Mouse (Mus musculus) liver, embryonic 12.5 days (tissue): ENCODE results near the gene Ptprj. TPM values are rescaled to one million over a fixed set of nuclear protein-coding genes. Genes with fewer than 3 reads are reported as not detected.

Experiments
- ATAC-seq: fragments of 200-750 bp; cut with Nextera tagmentation; 2 replicates; pipeline ENCODE4 v1.8.0; 2017; ENCODE audit warnings: moderate number of reproducible peaks, mild to moderate bottlenecking, moderate library complexity
- H3K27ac ChIP-seq: fragments of 300-500 bp; sonication (generic); 2 replicates; pipeline ENCODE4 v1.5.1; 2016; ENCODE audit warnings: mild to moderate bottlenecking
- H3K27me3 ChIP-seq: fragments of 300-500 bp; sonication (generic); replicated peaks from 2 replicates; pipeline ENCODE4 v1.6.1; 2016; ENCODE audit warnings: mild to moderate bottlenecking, moderate library complexity
- H3K36me3 ChIP-seq: fragments of 300-500 bp; sonication (generic); 2 replicates; pipeline ENCODE4 v1.6.1; 2016; ENCODE audit warnings: mild to moderate bottlenecking, moderate library complexity
- H3K4me1 ChIP-seq: fragments of 300-500 bp; sonication (generic); 2 replicates; pipeline ENCODE4 v1.6.1; 2016
- H3K4me2 ChIP-seq: fragments of 300-500 bp; sonication (generic); 2 replicates; pipeline ENCODE4 v1.6.1; 2016; ENCODE audit warnings: mild to moderate bottlenecking, moderate library complexity
- H3K4me3 ChIP-seq: fragments of 300-500 bp; sonication (generic); 2 replicates; pipeline ENCODE4 v1.5.1; 2016; ENCODE audit warnings: mild to moderate bottlenecking, moderate library complexity
- H3K9ac ChIP-seq: fragments of 300-500 bp; sonication (generic); 2 replicates; pipeline ENCODE4 v1.6.1; 2016; ENCODE audit warnings: mild to moderate bottlenecking, moderate library complexity
- H3K9me3 ChIP-seq: fragments of 300-500 bp; sonication (generic); replicated peaks from 2 replicates; pipeline ENCODE4 v1.6.1; 2016; ENCODE audit warnings: mild to moderate bottlenecking, moderate library complexity
- WGBS: fragments of 180-500 bp; shearing (Covaris S2); methylation state at CpG from one replicate; pipeline ENCODE4 v1.1.7; 2016; ENCODE audit not compliant: insufficient replicate concordance; 5-methylcytosine and 5-hydroxymethylcytosine counted together
- polyA plus RNA-seq: library from polyadenylated mRNA; unstranded; fragments of >200 nt; fragmentation: Nextera tagmentation; extraction: Ambion mirVana; gene quantifications from 2 replicates; pipeline ENCODE4 v1.2.1, GENCODE M21; 2016

Gene Ptprj
- polyA plus RNA-seq, 1 experiment from 2014 or later, result 3.0 TPM

DNA sequence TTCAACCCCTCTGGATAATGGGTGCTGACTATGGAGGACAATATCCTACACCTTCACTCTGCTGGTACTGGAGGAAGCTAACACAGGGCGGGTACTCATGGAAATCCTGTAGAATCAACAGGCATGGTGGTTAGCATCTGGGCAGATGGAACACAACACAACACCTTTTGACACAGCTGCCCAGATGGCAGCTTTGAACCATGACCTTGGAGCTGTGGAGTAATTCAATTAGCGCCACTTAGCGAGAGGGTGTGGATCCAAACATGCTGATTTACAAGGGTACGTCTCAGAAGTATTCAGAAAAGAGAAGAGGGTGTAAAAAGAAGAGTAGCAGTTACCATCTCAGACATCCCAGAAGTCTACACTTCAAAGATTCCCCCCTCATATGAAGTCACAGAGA, 25.6 kb downstream of the Ptprj start:
- Histone ChIP-seq H3K9me3 (no peaks in the 10 kb centered on the region), H3K4me1 (peaks cover 88% of the 10 kb centered on the region), H3K27ac (peak overlapping the region; percentile 68), H3K27me3 (no peaks in the 10 kb centered on the region), H3K4me2 (no peak overlapping the region), H3K36me3 (no peaks in the 10 kb centered on the region), H3K9ac (0 out of 2 replicates have a peak overlapping the region, but pooled peaks have one; percentile 4), H3K4me3 (no peak overlapping the region)
- ATAC-seq, result no peak
- 80% methylated on average over 4 of the region's 4 CpGs for WGBS

DNA sequence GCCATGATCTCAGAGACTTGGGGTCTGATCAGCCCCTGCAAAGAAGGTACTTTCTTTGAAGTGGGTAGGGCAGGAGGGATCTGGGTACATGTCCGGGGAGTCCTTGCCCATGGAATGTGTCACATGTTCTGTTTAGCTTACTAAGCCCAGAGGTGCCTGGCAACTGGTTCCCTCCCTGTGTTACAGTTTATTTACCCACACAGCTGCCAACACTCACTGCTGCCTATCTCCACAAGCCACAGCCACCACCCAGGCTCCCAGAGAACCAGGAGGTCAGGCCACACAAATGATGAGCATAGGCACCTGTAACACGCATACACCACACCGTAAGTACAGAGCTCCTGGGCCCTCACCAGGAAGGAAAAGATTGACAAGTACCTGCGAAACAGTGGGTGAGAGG, 26.6 kb downstream of the Ptprj start:
- Histone ChIP-seq H3K4me3 (no peak overlapping the region), H3K9ac (no peak overlapping the region), H3K9me3 (no peaks in the 10 kb centered on the region), H3K27me3 (no peaks in the 10 kb centered on the region), H3K4me2 (no peak overlapping the region), H3K4me1 (peaks cover 88% of the 10 kb centered on the region), H3K36me3 (no peaks in the 10 kb centered on the region), H3K27ac (peak overlapping the region; percentile 55)
- peak; percentile 72 for ATAC-seq
- WGBS, result 71% methylated on average over 4 of the region's 4 CpGs

DNA sequence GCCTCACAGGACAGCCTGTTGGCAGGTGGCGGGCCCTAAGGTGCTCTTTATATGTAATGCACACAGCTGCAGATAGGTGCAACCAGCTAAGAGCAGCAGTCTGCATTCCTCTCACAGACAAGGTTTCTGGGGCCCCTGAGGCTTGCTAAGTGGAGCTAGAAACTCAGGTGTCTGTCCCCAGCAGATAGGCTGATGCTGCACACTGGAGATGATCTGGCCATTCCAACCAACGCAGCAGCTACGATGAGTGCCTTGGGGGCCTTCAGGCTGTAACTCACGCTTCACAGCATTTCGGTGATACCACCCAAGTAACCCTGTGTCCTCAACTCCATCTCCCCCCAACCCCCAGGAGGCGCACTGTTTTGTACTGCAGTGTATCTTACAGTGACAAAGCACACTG, 29.8 kb downstream of the Ptprj start:
- no peaks in the 10 kb centered on the region for H3K9me3 ChIP-seq
- WGBS, result 55% methylated on average over 6 of the region's 6 CpGs
- no peak overlapping the region for H3K4me3 ChIP-seq
- H3K27me3 ChIP-seq, result no peaks in the 10 kb centered on the region
- H3K4me1 ChIP-seq, result peaks cover 63% of the 10 kb centered on the region
- H3K36me3 ChIP-seq, result no peaks in the 10 kb centered on the region
- peak; percentile 46; the same call in 1 of the 2 replicates for ATAC-seq
- H3K4me2 ChIP-seq, result no peak overlapping the region
- H3K9ac ChIP-seq, result no peak overlapping the region
- H3K27ac ChIP-seq, result no peak overlapping the region

DNA sequence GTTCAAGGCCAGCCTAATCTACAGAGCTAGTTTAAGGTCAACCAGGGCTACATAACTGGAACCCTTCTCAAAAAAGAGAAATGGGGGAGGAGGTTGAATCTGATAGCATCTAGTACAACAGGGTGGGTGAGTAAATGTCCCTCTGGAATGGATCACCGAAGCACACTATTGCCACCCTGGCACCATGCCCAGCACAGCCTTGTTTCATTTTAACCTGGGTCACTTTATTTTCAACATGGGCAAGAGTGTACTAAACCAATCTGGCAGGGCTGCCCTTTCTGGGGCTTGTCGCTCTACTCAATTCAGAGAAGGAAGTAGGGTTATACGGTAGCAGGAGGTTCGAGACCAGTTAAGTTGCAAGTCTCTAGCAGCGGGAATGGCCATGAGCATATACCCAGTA, 31.9 kb downstream of the Ptprj start:
- no peak for ATAC-seq
- peaks cover 51% of the 10 kb centered on the region for H3K4me1 ChIP-seq
- no peak overlapping the region for H3K4me3 ChIP-seq
- no peaks in the 10 kb centered on the region for H3K9me3 ChIP-seq
- no peaks in the 10 kb centered on the region for H3K36me3 ChIP-seq
- H3K9ac ChIP-seq, result no peak overlapping the region
- no peaks in the 10 kb centered on the region for H3K27me3 ChIP-seq
- 69% methylated on average over 5 of the region's 5 CpGs for WGBS
- H3K4me2 ChIP-seq, result no peak overlapping the region
- no peak overlapping the region for H3K27ac ChIP-seq

DNA sequence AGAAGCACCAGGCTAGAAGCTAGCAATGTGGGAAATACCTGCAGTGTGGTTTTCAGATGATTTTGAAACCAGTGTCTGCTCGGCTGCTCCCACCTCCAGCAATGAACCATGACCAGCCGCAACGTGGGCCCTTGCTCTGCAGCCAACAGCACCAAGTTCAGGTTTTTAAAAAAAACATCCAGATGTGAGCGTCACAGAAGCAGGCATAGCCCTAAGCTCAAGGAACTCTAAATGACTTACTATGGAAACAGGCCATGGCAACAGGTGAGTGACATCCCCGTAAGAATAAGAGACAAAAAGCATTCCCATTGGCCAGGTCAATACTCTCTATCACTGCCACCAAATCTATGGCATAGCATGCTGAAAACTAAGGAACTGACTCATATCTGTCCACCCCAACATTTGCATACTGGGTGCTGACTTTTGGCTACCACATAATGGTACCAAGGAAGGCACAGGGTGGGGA, 33.3 kb downstream of the Ptprj start:
- Histone ChIP-seq H3K27me3 (no peaks in the 10 kb centered on the region), H3K9me3 (no peaks in the 10 kb centered on the region), H3K4me3 (no peak overlapping the region), H3K4me2 (no peak overlapping the region), H3K4me1 (peaks cover 49% of the 10 kb centered on the region), H3K9ac (no peak overlapping the region), H3K36me3 (no peaks in the 10 kb centered on the region), H3K27ac (no peak overlapping the region)
- no peak for ATAC-seq
- WGBS, result 73% methylated on average over 5 of the region's 5 CpGs

DNA sequence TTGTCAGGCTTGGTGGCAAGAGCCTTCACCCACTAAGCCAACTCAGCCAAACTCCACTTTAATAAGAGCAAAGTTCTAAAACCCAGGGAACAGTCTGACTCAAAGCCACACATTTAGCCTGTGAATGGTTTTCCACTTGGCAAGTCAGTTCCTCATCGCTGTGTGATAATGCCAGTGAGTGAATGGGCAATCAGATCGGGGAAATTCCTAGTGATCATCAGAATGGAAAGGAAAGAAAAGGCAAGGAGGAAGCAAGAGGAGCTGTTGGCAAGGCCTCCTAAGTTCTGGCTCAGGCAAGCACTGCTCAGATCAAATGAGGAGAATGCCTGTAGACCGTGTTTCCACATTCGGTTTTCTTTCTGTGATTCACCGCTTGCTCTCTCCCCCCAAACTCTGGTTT, 35.2 kb downstream of the Ptprj start:
- Histone ChIP-seq H3K4me3 (no peak overlapping the region), H3K4me2 (no peak overlapping the region), H3K27ac (no peak overlapping the region), H3K4me1 (peaks cover 33% of the 10 kb centered on the region), H3K27me3 (no peaks in the 10 kb centered on the region), H3K9ac (no peak overlapping the region), H3K36me3 (no peaks in the 10 kb centered on the region), H3K9me3 (no peaks in the 10 kb centered on the region)
- 84% methylated on average over 5 of the region's 5 CpGs for WGBS
- ATAC-seq, result no peak

DNA sequence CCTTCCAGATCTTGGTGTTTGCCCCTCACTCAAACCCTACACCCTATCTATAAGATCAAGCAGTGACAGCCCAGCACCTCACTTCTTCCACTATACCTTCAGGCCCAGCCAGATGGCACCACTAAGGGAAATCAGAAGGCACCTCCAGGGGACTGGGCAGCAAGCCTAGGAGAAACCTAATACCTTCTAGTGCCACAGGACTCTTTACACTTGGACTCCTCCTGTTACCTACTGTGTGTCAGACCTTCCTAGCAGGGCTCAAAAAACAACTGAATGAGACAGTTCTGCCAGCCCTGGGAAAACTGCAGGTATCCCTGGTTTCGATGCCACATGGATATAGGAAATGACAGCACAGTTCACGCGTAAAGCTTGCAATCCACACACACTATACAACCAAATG, 36.5 kb downstream of the Ptprj start:
- no peaks in the 10 kb centered on the region for H3K27me3 ChIP-seq
- H3K9ac ChIP-seq, result no peak overlapping the region
- no peak for ATAC-seq

DNA sequence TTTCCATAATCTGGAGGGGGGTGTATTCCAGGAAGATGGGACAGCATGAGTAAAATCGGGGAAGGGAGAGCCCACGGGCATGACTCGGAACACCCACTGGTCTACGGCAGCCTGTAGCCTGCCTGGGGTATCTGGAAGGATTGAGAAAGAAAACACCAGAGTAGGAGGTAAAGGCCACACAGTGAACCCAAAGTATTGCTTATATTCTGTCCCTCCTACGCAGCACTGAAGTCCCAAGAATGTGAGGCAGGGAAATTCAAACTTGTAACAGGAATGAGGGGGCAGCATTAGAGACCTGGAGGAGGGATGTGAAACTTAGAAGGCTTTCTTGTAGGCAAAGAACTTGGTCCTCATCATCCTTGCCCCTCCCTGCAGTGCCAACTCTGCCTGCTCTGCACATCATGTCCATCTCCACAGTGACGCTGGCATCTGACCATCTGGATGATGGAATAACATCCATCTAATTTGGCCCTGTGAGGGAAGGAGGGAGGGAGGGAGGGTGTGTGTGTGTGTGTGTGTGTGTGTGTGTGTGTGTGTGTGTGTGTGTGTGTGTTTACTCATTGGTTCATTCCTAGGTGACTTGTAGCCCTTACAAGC, 37.2 kb downstream of the Ptprj start:
- no peak overlapping the region for H3K4me3 ChIP-seq
- H3K4me1 ChIP-seq, result peaks cover 15% of the 10 kb centered on the region; the same call in 1 of the 2 replicates
- WGBS, result 83% methylated on average over 6 of the region's 6 CpGs
- H3K9me3 ChIP-seq, result no peaks in the 10 kb centered on the region
- no peak overlapping the region for H3K9ac ChIP-seq
- ATAC-seq, result no peak
- no peak overlapping the region for H3K27ac ChIP-seq
- no peaks in the 10 kb centered on the region for H3K36me3 ChIP-seq
- H3K4me2 ChIP-seq, result no peak overlapping the region
- no peaks in the 10 kb centered on the region for H3K27me3 ChIP-seq

More for the DNA sequence above, 36.5 kb downstream of the Ptprj start:
- no peaks in the 10 kb centered on the region for H3K9me3 ChIP-seq
- H3K4me1 ChIP-seq, result peaks cover 20% of the 10 kb centered on the region
- H3K27ac ChIP-seq, result no peak overlapping the region
- no peak overlapping the region for H3K4me2 ChIP-seq
- WGBS, result 88% methylated on average over 3 of the region's 3 CpGs
- H3K36me3 ChIP-seq, result no peaks in the 10 kb centered on the region
- no peak overlapping the region for H3K4me3 ChIP-seq

DNA sequence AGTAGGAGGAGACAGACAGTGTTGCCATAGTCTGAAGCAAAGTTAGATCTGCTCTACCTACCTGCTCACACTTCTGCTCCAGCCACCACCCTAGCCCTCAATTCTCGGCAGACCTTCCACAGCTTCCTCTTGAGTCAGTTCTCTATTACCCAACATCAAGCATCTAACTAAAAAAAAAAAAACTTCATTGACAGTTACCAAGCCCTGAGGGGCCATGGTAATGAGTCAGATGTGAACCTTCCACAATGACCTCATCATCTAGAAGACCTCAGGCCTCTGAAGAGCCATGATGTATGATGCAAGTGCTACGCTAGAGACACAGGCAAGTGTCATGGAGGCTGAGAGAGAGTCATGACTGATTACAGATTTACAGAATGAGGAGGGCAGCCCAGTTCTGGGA, 37.8 kb downstream of the Ptprj start:
- Histone ChIP-seq H3K9ac (no peak overlapping the region), H3K36me3 (no peaks in the 10 kb centered on the region), H3K4me3 (no peak overlapping the region), H3K4me1 (peaks cover 15% of the 10 kb centered on the region; the same call in 1 of the 2 replicates), H3K9me3 (no peaks in the 10 kb centered on the region), H3K4me2 (no peak overlapping the region), H3K27me3 (no peaks in the 10 kb centered on the region), H3K27ac (no peak overlapping the region)
- ATAC-seq, result no peak
- WGBS, result 64% methylated on average over 2 of the region's 2 CpGs

DNA sequence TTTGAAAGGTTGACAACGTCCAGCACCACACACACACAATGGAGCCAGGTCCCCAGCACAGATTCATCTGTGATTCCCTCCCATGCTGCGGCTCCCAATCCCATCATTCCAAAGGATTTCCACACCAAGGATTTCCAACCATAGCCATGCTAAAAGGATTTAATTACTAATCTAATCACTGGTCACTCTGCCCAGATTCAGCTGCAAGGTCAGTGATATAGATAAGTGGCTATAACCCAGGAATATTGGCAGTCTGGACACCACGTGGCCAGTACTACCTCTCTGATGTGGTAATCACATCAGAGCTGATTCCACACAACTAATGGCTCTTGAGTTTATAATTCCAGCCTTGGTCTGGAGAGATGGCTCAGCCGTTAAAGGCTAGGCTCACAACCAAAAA, 41.2 kb downstream of the Ptprj start:
- Histone ChIP-seq H3K27ac (no peak overlapping the region), H3K9me3 (no peaks in the 10 kb centered on the region), H3K4me1 (0 out of 2 replicates have a peak, but pooled peaks cover 18% of the 10 kb centered on the region), H3K27me3 (no peaks in the 10 kb centered on the region), H3K4me2 (no peak overlapping the region), H3K36me3 (no peaks in the 10 kb centered on the region), H3K9ac (no peak overlapping the region), H3K4me3 (no peak overlapping the region)
- no peak for ATAC-seq
- 72% methylated on average over 4 of the region's 4 CpGs for WGBS

DNA sequence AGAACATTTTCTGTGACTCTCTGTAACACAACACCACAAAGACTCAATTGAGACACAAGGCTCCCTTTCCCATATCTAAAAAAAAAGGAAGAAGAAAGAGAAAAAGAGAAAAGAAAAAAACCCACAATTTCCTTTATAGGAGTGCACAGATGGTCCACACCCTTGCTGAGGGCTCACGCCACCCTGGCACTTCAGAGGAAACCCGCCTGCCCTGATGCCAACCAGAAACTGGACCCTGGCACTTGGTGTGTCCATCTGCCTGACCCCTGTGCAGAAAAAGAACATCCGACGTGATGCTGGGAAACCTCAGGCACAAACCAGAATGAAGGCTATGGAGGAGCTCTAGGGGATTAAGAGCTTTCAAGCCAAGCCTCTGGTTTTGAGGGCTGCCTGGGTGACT, 43.2 kb downstream of the Ptprj start:
- Histone ChIP-seq H3K4me2 (no peak overlapping the region), H3K36me3 (no peaks in the 10 kb centered on the region), H3K4me3 (no peak overlapping the region), H3K27ac (no peak overlapping the region), H3K4me1 (peaks cover 20% of the 10 kb centered on the region), H3K9ac (no peak overlapping the region), H3K27me3 (no peaks in the 10 kb centered on the region), H3K9me3 (no peaks in the 10 kb centered on the region)
- ATAC-seq, result no peak
- WGBS, result 68% methylated on average over 4 of the region's 4 CpGs

DNA sequence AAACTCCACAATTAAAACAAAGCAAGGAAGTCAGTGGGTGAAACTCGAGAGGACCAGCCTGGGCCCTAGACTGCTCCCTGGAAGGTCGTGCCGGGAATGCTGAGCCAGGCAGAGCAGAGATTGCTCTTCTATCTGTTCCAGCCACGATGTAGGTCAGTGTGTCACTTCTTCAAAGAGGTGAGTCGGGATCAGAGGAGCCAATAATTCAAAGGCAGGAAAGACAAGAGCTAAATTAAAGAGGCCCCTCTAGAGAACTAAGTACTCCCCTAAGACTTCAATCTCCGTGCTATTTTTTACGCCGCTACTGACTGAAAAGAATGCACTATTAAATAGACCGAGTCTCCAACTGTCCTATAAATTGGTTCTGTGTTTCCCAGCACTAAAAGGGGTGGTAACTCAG, 43.9 kb downstream of the Ptprj start:
- Histone ChIP-seq H3K4me1 (peaks cover 27% of the 10 kb centered on the region), H3K9me3 (no peaks in the 10 kb centered on the region), H3K9ac (no peak overlapping the region), H3K27ac (no peak overlapping the region), H3K36me3 (no peaks in the 10 kb centered on the region), H3K27me3 (no peaks in the 10 kb centered on the region), H3K4me2 (no peak overlapping the region), H3K4me3 (no peak overlapping the region)
- 64% methylated on average over 9 of the region's 9 CpGs for WGBS
- no peak for ATAC-seq

DNA sequence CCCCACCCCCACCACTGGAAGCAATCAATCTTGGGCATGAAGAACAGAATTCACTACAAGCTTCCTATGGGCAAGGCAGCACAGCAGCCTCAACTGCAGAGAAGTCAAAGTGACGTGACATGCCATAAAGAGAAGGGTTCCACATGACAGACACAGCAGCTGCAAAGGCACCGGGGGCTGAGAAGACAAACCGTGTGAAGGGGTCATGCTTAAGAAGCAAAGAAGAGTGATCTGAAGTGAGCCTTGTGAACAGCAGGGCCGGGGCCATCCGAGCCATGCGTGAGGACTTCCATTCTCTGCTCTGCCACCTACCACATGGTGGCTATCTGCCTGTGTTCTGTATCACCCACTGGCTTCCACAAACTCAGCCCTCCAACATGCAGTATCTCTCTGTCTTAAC, 45.7 kb downstream of the Ptprj start:
- Histone ChIP-seq H3K27ac (no peak overlapping the region), H3K36me3 (no peaks in the 10 kb centered on the region), H3K4me3 (no peak overlapping the region), H3K4me1 (peaks cover 43% of the 10 kb centered on the region), H3K9ac (no peak overlapping the region), H3K4me2 (no peak overlapping the region), H3K9me3 (no peaks in the 10 kb centered on the region), H3K27me3 (no peaks in the 10 kb centered on the region)
- no peak for ATAC-seq
- 80% methylated on average over 6 of the region's 6 CpGs for WGBS
